Mouse (Mus musculus) intestine, embryonic 15.5 days (tissue): Measurements from ENCODE around the gene Prpf3. TPM values are rescaled to one million over a fixed set of nuclear protein-coding genes. Genes with fewer than 3 reads are reported as not detected.
A peak's percentile ranks its signal among the peaks of the same experiment; 100 is the strongest.
"Not testable (repeated sequence)": the region's sequence is repeated elsewhere in the genome, so short reads cannot be mapped to it uniquely, and the experiment has no call there.

Experiments
- ATAC-seq: fragments of 200-750 bp; cut with Nextera tagmentation; 2 replicates; pipeline ENCODE4 v1.8.0; 2017; ENCODE audit warnings: moderate TSS enrichment, moderate library complexity
- H3K27ac ChIP-seq: fragments of 300-500 bp; sonication (generic); 2 replicates; pipeline ENCODE4 v1.5.1; 2015; ENCODE audit warnings: mild to moderate bottlenecking, inconsistent platforms
- H3K27me3 ChIP-seq: fragments of 300-500 bp; sonication (generic); replicated peaks from 2 replicates; pipeline ENCODE4 v1.6.1; 2015; ENCODE audit warnings: inconsistent platforms
- H3K36me3 ChIP-seq: fragments of 300-500 bp; sonication (generic); 2 replicates; pipeline ENCODE4 v1.6.1; 2015; ENCODE audit warnings: inconsistent platforms
- H3K4me1 ChIP-seq: fragments of 300-500 bp; sonication (generic); replicated peaks from 2 replicates; pipeline ENCODE4 v1.6.1; 2015; ENCODE audit warnings: inconsistent platforms
- H3K4me2 ChIP-seq: fragments of 300-500 bp; sonication (generic); replicated peaks from 2 replicates; pipeline ENCODE4 v1.6.1; 2015; ENCODE audit warnings: mild to moderate bottlenecking, inconsistent platforms
- H3K4me3 ChIP-seq: fragments of 300-500 bp; sonication (generic); replicated peaks from 2 replicates; pipeline ENCODE4 v1.5.1; 2015; ENCODE audit warnings: inconsistent platforms
- H3K9ac ChIP-seq: fragments of 300-500 bp; sonication (generic); 2 replicates; pipeline ENCODE4 v1.6.1; 2015; ENCODE audit warnings: inconsistent platforms
- H3K9me3 ChIP-seq: fragments of 300-500 bp; sonication (generic); 2 replicates; pipeline ENCODE4 v1.6.1; 2016; ENCODE audit warnings: inconsistent platforms
- WGBS: fragments of 180-500 bp; shearing (Covaris S2); methylation state at CpG from one replicate; pipeline ENCODE4 v1.1.7; 2015; 5-methylcytosine and 5-hydroxymethylcytosine counted together
- polyA plus RNA-seq: library from polyadenylated mRNA; unstranded; fragments of >200 nt; fragmentation: Nextera tagmentation; extraction: Ambion mirVana; gene quantifications from 2 replicates; pipeline ENCODE4 v1.2.1, GENCODE M21; 2015

The Prpf3 gene
- polyA plus RNA-seq: 44.2 and 44.9 TPM in 2 replicates

GRCm38 (mm10) chr3:95855502-95856089 is at the start of gene Prpf3:
Gene Prpf3, minus strand, starts transcription at chr3:95855885.
- H3K27ac ChIP-seq: peak within 1 kb of the TSS; percentile 78
- H3K4me1 ChIP-seq: no peaks in the 10 kb centered on the region
- H3K4me2 ChIP-seq: peak within 1 kb of the TSS; percentile 63
- no peaks in the 10 kb centered on the region for H3K27me3 ChIP-seq
- peak within 1 kb of the TSS; percentile 82 for H3K4me3 ChIP-seq
- peak; percentile 99 for ATAC-seq
- under 1% methylated on average over 56 of the region's 56 CpGs for WGBS
- H3K9me3 ChIP-seq: no peaks in the 10 kb centered on the region
- peaks cover 6% of the 10 kb centered on the region for H3K36me3 ChIP-seq
- H3K9ac ChIP-seq: peak within 1 kb of the TSS; percentile 86

GRCm38 (mm10) chr3:95904568-95904967 is 48.9 kb upstream of the Prpf3 start, which contains the start of gene Car14:
Gene Car14, minus strand, starts transcription at chr3:95904691.
- peaks cover 24% of the 10 kb centered on the region for H3K4me1 ChIP-seq

GRCm38 (mm10) chr3:95903753-95904502 is 48.2 kb upstream of the Prpf3 start:
- ATAC-seq: no peak
- Histone ChIP-seq H3K4me3 (no peak overlapping the region), H3K27me3 (0 out of 2 replicates have a peak, but pooled peaks cover 3% of the 10 kb centered on the region), H3K9ac (no peak overlapping the region; the same call in 1 of the 2 replicates), H3K36me3 (no peaks in the 10 kb centered on the region), H3K9me3 (no peaks in the 10 kb centered on the region), H3K4me2 (peak overlapping the region; percentile 62), H3K27ac (no peak overlapping the region), H3K4me1 (peaks cover 24% of the 10 kb centered on the region)
- 11% methylated on average over 15 of the region's 15 CpGs for WGBS

More at GRCm38 (mm10) chr3:95904568-95904967, 48.9 kb upstream of the Prpf3 start, which contains the start of gene Car14:
- Histone ChIP-seq H3K36me3 (no peaks in the 10 kb centered on the region), H3K4me3 (peak within 1 kb of the TSS; percentile 29), H3K27me3 (0 out of 2 replicates have a peak, but pooled peaks cover 3% of the 10 kb centered on the region), H3K9me3 (no peaks in the 10 kb centered on the region), H3K27ac (no peak within 1 kb of the TSS), H3K9ac (peak within 1 kb of the TSS; percentile 14; the same call in 1 of the 2 replicates), H3K4me2 (peak within 1 kb of the TSS; percentile 62)
- peak; percentile 50 for ATAC-seq
- WGBS: 3% methylated on average over 15 of the region's 15 CpGs

- peaks cover 24% of the 10 kb centered on the region for H3K4me1 ChIP-seq
- no peak overlapping the region for H3K4me2 ChIP-seq
- 38% methylated on average over 6 of the region's 6 CpGs for WGBS
- H3K27ac ChIP-seq: no peak overlapping the region
- H3K4me3 ChIP-seq: no peak overlapping the region
- H3K36me3 ChIP-seq: peaks cover 4% of the 10 kb centered on the region; the same call in 1 of the 2 replicates
- no peak overlapping the region for H3K9ac ChIP-seq
- ATAC-seq: no peak
- 0 out of 2 replicates have a peak, but pooled peaks cover 3% of the 10 kb centered on the region for H3K27me3 ChIP-seq
- H3K9me3 ChIP-seq: no peaks in the 10 kb centered on the region
Observed at GRCm38 (mm10) chr3:95902643-95903042, 47.0 kb upstream of the Prpf3 start.

GRCm38 (mm10) chr3:95902373-95902625 is 46.6 kb upstream of the Prpf3 start:
- ATAC-seq: no peak
- Histone ChIP-seq H3K9me3 (no peaks in the 10 kb centered on the region), H3K4me1 (peaks cover 24% of the 10 kb centered on the region), H3K9ac (no peak overlapping the region), H3K27me3 (0 out of 2 replicates have a peak, but pooled peaks cover 3% of the 10 kb centered on the region), H3K27ac (no peak overlapping the region), H3K4me3 (no peak overlapping the region), H3K36me3 (peaks cover 4% of the 10 kb centered on the region; the same call in 1 of the 2 replicates), H3K4me2 (no peak overlapping the region)

- Histone ChIP-seq H3K4me3 (no peak overlapping the region), H3K4me2 (no peak overlapping the region), H3K9me3 (no peaks in the 10 kb centered on the region), H3K4me1 (peaks cover 23% of the 10 kb centered on the region), H3K36me3 (peaks cover 4% of the 10 kb centered on the region; the same call in 1 of the 2 replicates), H3K9ac (no peak overlapping the region), H3K27ac (no peak overlapping the region), H3K27me3 (0 out of 2 replicates have a peak, but pooled peaks cover 3% of the 10 kb centered on the region)
- ATAC-seq: no peak
- 65% methylated on average over 9 of the region's 9 CpGs for WGBS
Observed at GRCm38 (mm10) chr3:95901616-95902372, 46.1 kb upstream of the Prpf3 start.

- Histone ChIP-seq H3K27ac (no peak overlapping the region), H3K4me2 (no peak overlapping the region), H3K9ac (no peak overlapping the region), H3K27me3 (0 out of 2 replicates have a peak, but pooled peaks cover 3% of the 10 kb centered on the region), H3K4me1 (peaks cover 14% of the 10 kb centered on the region), H3K4me3 (no peak overlapping the region), H3K36me3 (peaks cover 4% of the 10 kb centered on the region; the same call in 1 of the 2 replicates), H3K9me3 (no peaks in the 10 kb centered on the region)
- 74% methylated on average over 13 of the region's 13 CpGs for WGBS
- no peak for ATAC-seq
Observed at GRCm38 (mm10) chr3:95899800-95900524, 44.3 kb upstream of the Prpf3 start.

GRCm38 (mm10) chr3:95895501-95895900 is 39.8 kb upstream of the Prpf3 start:
- not testable (repeated sequence) for H3K4me3 ChIP-seq, H3K9me3 ChIP-seq, H3K27ac ChIP-seq, H3K36me3 ChIP-seq, ATAC-seq, H3K27me3 ChIP-seq, H3K9ac ChIP-seq
- WGBS: 82% methylated on average over 7 of the region's 7 CpGs
- H3K4me2 ChIP-seq: 0 out of 2 replicates have a peak overlapping the region, but pooled peaks have one; percentile 26
- H3K4me1 ChIP-seq: peaks cover 21% of the 10 kb centered on the region

- Histone ChIP-seq H3K4me1 (peaks cover 21% of the 10 kb centered on the region), H3K4me2 (peak overlapping the region; percentile 70), H3K9ac (peak overlapping the region; percentile 65), H3K36me3 (peaks cover 4% of the 10 kb centered on the region; the same call in 1 of the 2 replicates), H3K27ac (peak overlapping the region; percentile 77), H3K27me3 (no peaks in the 10 kb centered on the region), H3K9me3 (no peaks in the 10 kb centered on the region), H3K4me3 (peak overlapping the region; percentile 55)
- no peak for ATAC-seq
- 4% methylated on average over 16 of the region's 16 CpGs for WGBS
Observed at GRCm38 (mm10) chr3:95894317-95895160, 38.9 kb upstream of the Prpf3 start.

- peak within 1 kb of the TSS; percentile 88 for H3K27ac ChIP-seq
- H3K36me3 ChIP-seq, H3K9me3 ChIP-seq, H3K27me3 ChIP-seq: not testable (repeated sequence)
- peak within 1 kb of the TSS; percentile 65 for H3K9ac ChIP-seq
- peak within 1 kb of the TSS; percentile 70 for H3K4me2 ChIP-seq
- WGBS: under 1% methylated on average over 29 of the region's 43 CpGs
- peak within 1 kb of the TSS; percentile 55 for H3K4me3 ChIP-seq
- peak; percentile 98 for ATAC-seq
- peaks cover 21% of the 10 kb centered on the region for H3K4me1 ChIP-seq
Observed at GRCm38 (mm10) chr3:95893606-95894316, 38.1 kb upstream of the Prpf3 start, which contains the start of gene Aph1a. Gene Aph1a, plus strand, starts transcription at chr3:95893969.
